Mouse (Mus musculus) neural tube, embryonic 11.5 days (tissue): Measurements from ENCODE around the gene Camk2n1. TPM values are rescaled to one million over a fixed set of nuclear protein-coding genes. Genes with fewer than 3 reads are reported as not detected.

Experiments used
- ATAC-seq: fragments of 200-750 bp; cut with Nextera tagmentation; 2 replicates; pipeline ENCODE4 v1.8.0; 2017; ENCODE audit warnings: moderate number of reproducible peaks, mild to moderate bottlenecking, moderate TSS enrichment, moderate library complexity; ENCODE audit not compliant: insufficient read depth, low FRiP score, low TSS enrichment
- DNase-seq: peaks from one replicate; pipeline ENCODE4 v3.0.0-alpha.2; 2015; ENCODE audit warnings: low spot score
- H3K27ac ChIP-seq: fragments of 300-500 bp; sonication (generic); 2 replicates; pipeline ENCODE4 v1.5.1; 2014; ENCODE audit warnings: low read depth, mild to moderate bottlenecking, low read length
- H3K27me3 ChIP-seq: fragments of 300-500 bp; sonication (generic); 2 replicates; pipeline ENCODE4 v1.6.1; 2014; ENCODE audit warnings: mild to moderate bottlenecking, low read length, mixed read lengths; ENCODE audit not compliant: control insufficient read depth, insufficient read depth
- H3K36me3 ChIP-seq: fragments of 300-500 bp; sonication (generic); 2 replicates; pipeline ENCODE4 v1.6.1; 2014; ENCODE audit warnings: mild to moderate bottlenecking, low read length, moderate library complexity, mixed read lengths; ENCODE audit not compliant: control insufficient read depth, insufficient read depth
- H3K4me1 ChIP-seq: fragments of 300-500 bp; sonication (generic); 2 replicates; pipeline ENCODE4 v1.6.1; 2014; ENCODE audit warnings: low read length, mixed read lengths; ENCODE audit not compliant: control insufficient read depth, insufficient read depth
- H3K4me2 ChIP-seq: fragments of 300-500 bp; sonication (generic); 2 replicates; pipeline ENCODE4 v1.6.1; 2014; ENCODE audit warnings: low read depth, mild to moderate bottlenecking, moderate library complexity
- H3K4me3 ChIP-seq: fragments of 300-500 bp; sonication (generic); 2 replicates; pipeline ENCODE4 v1.5.1; 2014; ENCODE audit warnings: low read depth, low read length
- H3K9ac ChIP-seq: fragments of 300-500 bp; sonication (generic); 2 replicates; pipeline ENCODE4 v1.6.1; 2014; ENCODE audit warnings: mild to moderate bottlenecking, low read length
- H3K9me3 ChIP-seq: fragments of 300-500 bp; sonication (generic); 2 replicates; pipeline ENCODE4 v1.6.1; 2016; ENCODE audit warnings: low read length; ENCODE audit not compliant: control insufficient read depth
- WGBS: fragments of 180-500 bp; shearing (Covaris S2); extraction: QIAGEN DNeasy Blood & Tissue Kit; methylation state at CpG from one replicate; pipeline ENCODE4 v1.1.7; 2014; 5-methylcytosine and 5-hydroxymethylcytosine counted together
- polyA plus RNA-seq: library from polyadenylated mRNA; unstranded; fragments of >200 nt; fragmentation: Nextera tagmentation; extraction: Ambion mirVana; gene quantifications from 2 replicates; pipeline ENCODE4 v1.2.1, GENCODE M21; 2014

Camk2n1 gene
- polyA plus RNA-seq, 1 experiment from 2014 or later: 6.0 TPM

- Histone ChIP-seq H3K36me3 (peaks cover 15% of the 10 kb centered on the region), H3K27me3 (no peaks in the 10 kb centered on the region), H3K9me3 (no peaks in the 10 kb centered on the region), H3K27ac (no peak overlapping the region), H3K4me1 (peaks cover 6% of the 10 kb centered on the region), H3K4me3 (no peak overlapping the region), H3K4me2 (no peak overlapping the region), H3K9ac (no peak overlapping the region)
- no peak for DNase-seq
- ATAC-seq: no peak
- WGBS: 57% methylated on average over 3 of the region's 3 CpGs
Observed at GRCm38 (mm10) chr4:138440062-138440461, 14.1 kb upstream of the Camk2n1 start.

- no peak overlapping the region for H3K4me3 ChIP-seq
- 8% methylated on average over 5 of the region's 5 CpGs for WGBS
- DNase-seq: peak; percentile 0
- H3K4me2 ChIP-seq: no peak overlapping the region
- no peak overlapping the region for H3K9ac ChIP-seq
- peaks cover 16% of the 10 kb centered on the region for H3K4me1 ChIP-seq
- ATAC-seq: no peak
- no peaks in the 10 kb centered on the region for H3K9me3 ChIP-seq
- H3K27ac ChIP-seq: no peak overlapping the region
- H3K27me3 ChIP-seq: no peaks in the 10 kb centered on the region
- H3K36me3 ChIP-seq: peaks cover 3% of the 10 kb centered on the region
Observed at GRCm38 (mm10) chr4:138444941-138445340, 9.2 kb upstream of the Camk2n1 start.

- peaks cover 16% of the 10 kb centered on the region for H3K4me1 ChIP-seq
Observed at GRCm38 (mm10) chr4:138446981-138447380, 7.1 kb upstream of the Camk2n1 start.

DNA sequence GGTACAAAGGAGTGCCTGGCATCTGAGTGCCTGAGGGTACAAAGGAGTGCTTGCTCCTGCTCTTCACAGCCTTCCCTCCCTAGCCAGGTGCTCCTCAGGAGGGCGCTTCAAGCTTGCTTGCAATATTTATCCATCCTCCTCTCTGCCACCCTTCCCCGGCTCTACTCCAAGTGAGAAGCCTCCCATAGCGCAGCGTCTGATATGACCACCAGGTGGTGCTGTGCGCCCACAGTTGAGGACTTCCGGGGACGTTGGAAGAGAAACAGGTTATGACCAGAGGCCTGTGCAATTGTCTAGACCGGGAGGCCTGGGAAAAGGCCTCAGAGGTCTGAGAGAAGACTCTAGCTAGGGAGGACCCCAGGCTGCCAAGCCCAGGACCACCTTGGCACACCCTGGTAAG lies 6.7 kb upstream of the Camk2n1 start:
- H3K4me1 ChIP-seq: peaks cover 16% of the 10 kb centered on the region
- no peaks in the 10 kb centered on the region for H3K27me3 ChIP-seq
- H3K4me3 ChIP-seq: no peak overlapping the region

More at GRCm38 (mm10) chr4:138446981-138447380, 7.1 kb upstream of the Camk2n1 start:
- Histone ChIP-seq H3K36me3 (no peaks in the 10 kb centered on the region), H3K27me3 (no peaks in the 10 kb centered on the region), H3K27ac (no peak overlapping the region), H3K9me3 (no peaks in the 10 kb centered on the region), H3K9ac (no peak overlapping the region), H3K4me2 (no peak overlapping the region), H3K4me3 (no peak overlapping the region)
- 34% methylated on average over 13 of the region's 13 CpGs for WGBS
- DNase-seq (no peak), ATAC-seq (no peak)

GRCm38 (mm10) chr4:138447827-138448602 lies 6.1 kb upstream of the Camk2n1 start:
- H3K4me1 ChIP-seq: peaks cover 18% of the 10 kb centered on the region
- WGBS: 39% methylated on average over 15 of the region's 15 CpGs

More for the DNA sequence above, 6.7 kb upstream of the Camk2n1 start:
- H3K27ac ChIP-seq: no peak overlapping the region
- ATAC-seq (peak; percentile 80), DNase-seq (peak; percentile 94)
- H3K9ac ChIP-seq: peak overlapping the region; percentile 29
- no peaks in the 10 kb centered on the region for H3K36me3 ChIP-seq
- H3K9me3 ChIP-seq: no peaks in the 10 kb centered on the region
- H3K4me2 ChIP-seq: 0 out of 2 replicates have a peak overlapping the region, but pooled peaks have one; percentile 7
- WGBS: 2% methylated on average over 8 of the region's 8 CpGs

GRCm38 (mm10) chr4:138448872-138449615 lies 5.1 kb upstream of the Camk2n1 start:
- Histone ChIP-seq H3K4me1 (peaks cover 27% of the 10 kb centered on the region), H3K27ac (no peak overlapping the region)
- WGBS: 54% methylated on average over 7 of the region's 7 CpGs

More at GRCm38 (mm10) chr4:138447827-138448602, 6.1 kb upstream of the Camk2n1 start:
- no peaks in the 10 kb centered on the region for H3K36me3 ChIP-seq
- peak; percentile 16 for DNase-seq
- H3K9ac ChIP-seq: peak overlapping the region; percentile 29
- H3K4me3 ChIP-seq: no peak overlapping the region
- no peaks in the 10 kb centered on the region for H3K9me3 ChIP-seq
- H3K27ac ChIP-seq: no peak overlapping the region
- 0 out of 2 replicates have a peak overlapping the region, but pooled peaks have one; percentile 7 for H3K4me2 ChIP-seq
- no peaks in the 10 kb centered on the region for H3K27me3 ChIP-seq
- ATAC-seq: 0 out of 2 replicates have a peak, but pooled peaks have one; percentile 4

GRCm38 (mm10) chr4:138449636-138450314 lies 4.3 kb upstream of the Camk2n1 start:
- H3K4me3 ChIP-seq: no peak overlapping the region
- ATAC-seq: no peak
- H3K4me1 ChIP-seq: peaks cover 27% of the 10 kb centered on the region
- H3K36me3 ChIP-seq: no peaks in the 10 kb centered on the region
- no peak for DNase-seq
- H3K27me3 ChIP-seq: no peaks in the 10 kb centered on the region
- 56% methylated on average over 12 of the region's 12 CpGs for WGBS
- no peaks in the 10 kb centered on the region for H3K9me3 ChIP-seq
- H3K27ac ChIP-seq: no peak overlapping the region
- H3K4me2 ChIP-seq: no peak overlapping the region
- no peak overlapping the region for H3K9ac ChIP-seq

More at GRCm38 (mm10) chr4:138448872-138449615, 5.1 kb upstream of the Camk2n1 start:
- DNase-seq: peak; percentile 9
- H3K36me3 ChIP-seq: no peaks in the 10 kb centered on the region
- no peak overlapping the region for H3K9ac ChIP-seq
- H3K27me3 ChIP-seq: no peaks in the 10 kb centered on the region
- no peak for ATAC-seq
- no peak overlapping the region for H3K4me2 ChIP-seq
- no peak overlapping the region for H3K4me3 ChIP-seq
- no peaks in the 10 kb centered on the region for H3K9me3 ChIP-seq

DNA sequence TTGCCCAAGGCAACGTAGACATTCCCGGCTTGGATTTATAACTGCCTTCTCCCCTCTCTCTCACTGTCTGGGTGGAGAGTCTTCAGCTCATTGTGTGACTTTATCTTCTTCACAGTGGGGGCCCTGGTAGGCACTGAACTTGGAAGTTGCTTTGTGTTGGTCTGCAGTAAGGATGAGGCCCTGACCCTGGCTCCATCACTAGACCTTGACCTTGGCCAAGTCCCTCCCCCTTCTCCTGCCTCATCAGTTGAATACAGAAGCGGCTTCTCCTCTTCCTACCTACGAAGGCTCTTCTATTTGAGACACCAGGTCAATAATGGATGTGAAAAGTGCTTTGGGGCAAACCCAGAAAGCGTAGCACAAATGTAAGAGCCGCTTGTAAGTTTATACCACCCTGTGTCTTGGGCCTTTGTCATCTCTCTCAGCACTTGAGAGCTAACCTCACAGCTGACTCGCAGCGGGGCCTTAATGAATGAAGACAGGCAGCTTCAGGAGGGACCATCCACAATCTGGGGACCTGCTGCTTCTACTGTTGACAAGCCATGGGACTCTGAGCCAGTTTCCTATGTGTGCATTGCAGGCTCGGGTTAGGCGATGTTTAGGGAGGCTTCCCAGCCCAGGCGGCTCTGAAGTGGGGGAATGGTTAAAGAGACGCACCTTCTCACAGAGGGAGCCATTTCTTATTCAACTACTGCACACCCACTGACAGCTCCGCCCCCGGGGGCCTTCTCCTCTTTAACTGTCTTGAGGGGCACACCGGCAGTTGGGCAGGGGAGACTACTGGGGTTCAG lies 1.6 kb upstream of the Camk2n1 start:
- no peak overlapping the region for H3K9ac ChIP-seq
- H3K9me3 ChIP-seq: no peaks in the 10 kb centered on the region
- WGBS: 25% methylated on average over 15 of the region's 15 CpGs
- no peaks in the 10 kb centered on the region for H3K36me3 ChIP-seq
- no peak overlapping the region for H3K27ac ChIP-seq
- ATAC-seq: no peak
- no peak overlapping the region for H3K4me3 ChIP-seq
- DNase-seq: no peak
- H3K4me1 ChIP-seq: peaks cover 27% of the 10 kb centered on the region
- H3K4me2 ChIP-seq: no peak overlapping the region; the same call in 1 of the 2 replicates
- H3K27me3 ChIP-seq: peaks cover 5% of the 10 kb centered on the region; the same call in 1 of the 2 replicates
